Mouse (Mus musculus): ENCODE measurements around the gene Arsa. TPM values are rescaled to one million over a fixed set of nuclear protein-coding genes. Genes with fewer than 3 reads are reported as not detected.

Gene Arsa
- polyA plus RNA-seq, 1 experiment from 2014 or later = 12.1 TPM

- no peak overlapping the region for H3K4me3 ChIP-seq (ENCODE audit: low read length)
- no peak overlapping the region for H3K4me2 ChIP-seq (replicated peaks; ENCODE audit: low read depth, low read length)
- H3K4me1 ChIP-seq (ENCODE audit: control insufficient read depth, insufficient read depth, low read length) = no peaks in the 10 kb centered on the region
- H3K27ac ChIP-seq (ENCODE audit: low read depth, low read length) = no peak overlapping the region
- no peaks in the 10 kb centered on the region for H3K9me3 ChIP-seq (ENCODE audit: control insufficient read depth, low read length)
- peaks cover 34% of the 10 kb centered on the region for H3K27me3 ChIP-seq (ENCODE audit: control insufficient read depth, insufficient read depth, low read length)
- 45% methylated on average over 7 of the region's 7 CpGs for WGBS
- H3K36me3 ChIP-seq (ENCODE audit: control insufficient read depth, insufficient read depth, low read length) = no peaks in the 10 kb centered on the region; the same call in 1 of the 2 replicates
- no peak overlapping the region for H3K9ac ChIP-seq (ENCODE audit: low read depth, low read length)
- no peak for ATAC-seq (ENCODE audit: low FRiP score, low TSS enrichment)
Measured at GRCm38 (mm10) chr15:89521951-89522350, 44.7 kb upstream of the Arsa start.

GRCm38 (mm10) chr15:89512679-89513078, 35.5 kb upstream of the Arsa start:
- no peak for ATAC-seq (ENCODE audit: low FRiP score, low TSS enrichment)
- Histone ChIP-seq H3K27me3 (ENCODE audit: control insufficient read depth, insufficient read depth, low read length) (no peaks in the 10 kb centered on the region), H3K36me3 (ENCODE audit: control insufficient read depth, insufficient read depth, low read length) (no peaks in the 10 kb centered on the region), H3K9me3 (ENCODE audit: control insufficient read depth, low read length) (no peaks in the 10 kb centered on the region), H3K27ac (ENCODE audit: low read depth, low read length) (no peak overlapping the region), H3K4me1 (ENCODE audit: control insufficient read depth, insufficient read depth, low read length) (no peaks in the 10 kb centered on the region), H3K4me2 (replicated peaks; ENCODE audit: low read depth, low read length) (no peak overlapping the region), H3K4me3 (ENCODE audit: low read length) (no peak overlapping the region), H3K9ac (ENCODE audit: low read depth, low read length) (no peak overlapping the region)
- WGBS = 68% methylated on average over 4 of the region's 4 CpGs

- no peak for ATAC-seq (ENCODE audit: low FRiP score, low TSS enrichment)
- no peak overlapping the region for H3K4me2 ChIP-seq (replicated peaks; ENCODE audit: low read depth, low read length)
- H3K36me3 ChIP-seq (ENCODE audit: control insufficient read depth, insufficient read depth, low read length) = no peaks in the 10 kb centered on the region; the same call in 1 of the 2 replicates
- no peaks in the 10 kb centered on the region for H3K9me3 ChIP-seq (ENCODE audit: control insufficient read depth, low read length)
- no peak overlapping the region for H3K9ac ChIP-seq (ENCODE audit: low read depth, low read length)
- H3K27ac ChIP-seq (ENCODE audit: low read depth, low read length) = no peak overlapping the region
- no peaks in the 10 kb centered on the region for H3K27me3 ChIP-seq (ENCODE audit: control insufficient read depth, insufficient read depth, low read length)
- no peak overlapping the region for H3K4me3 ChIP-seq (ENCODE audit: low read length)
- 88% methylated on average over 8 of the region's 8 CpGs for WGBS
- H3K4me1 ChIP-seq (ENCODE audit: control insufficient read depth, insufficient read depth, low read length) = no peaks in the 10 kb centered on the region
Measured at GRCm38 (mm10) chr15:89507751-89508150, 30.5 kb upstream of the Arsa start.

- Histone ChIP-seq H3K27me3 (ENCODE audit: control insufficient read depth, insufficient read depth, low read length) (peaks cover 10% of the 10 kb centered on the region), H3K27ac (ENCODE audit: low read depth, low read length) (no peak overlapping the region), H3K4me1 (ENCODE audit: control insufficient read depth, insufficient read depth, low read length) (0 out of 2 replicates have a peak, but pooled peaks cover 4% of the 10 kb centered on the region), H3K36me3 (ENCODE audit: control insufficient read depth, insufficient read depth, low read length) (no peaks in the 10 kb centered on the region; the same call in 1 of the 2 replicates), H3K9me3 (ENCODE audit: control insufficient read depth, low read length) (no peaks in the 10 kb centered on the region), H3K9ac (ENCODE audit: low read depth, low read length) (no peak overlapping the region), H3K4me3 (ENCODE audit: low read length) (no peak overlapping the region), H3K4me2 (replicated peaks; ENCODE audit: low read depth, low read length) (no peak overlapping the region)
- no peak for ATAC-seq (ENCODE audit: low FRiP score, low TSS enrichment)
- WGBS = 92% methylated on average over 9 of the region's 9 CpGs
Measured at GRCm38 (mm10) chr15:89504838-89505237, 27.6 kb upstream of the Arsa start.

GRCm38 (mm10) chr15:89501321-89501720, 24.1 kb upstream of the Arsa start:
- Histone ChIP-seq H3K36me3 (ENCODE audit: control insufficient read depth, insufficient read depth, low read length) (no peaks in the 10 kb centered on the region; the same call in 1 of the 2 replicates), H3K9me3 (ENCODE audit: control insufficient read depth, low read length) (no peaks in the 10 kb centered on the region), H3K4me2 (replicated peaks; ENCODE audit: low read depth, low read length) (no peak overlapping the region), H3K9ac (ENCODE audit: low read depth, low read length) (no peak overlapping the region), H3K4me1 (ENCODE audit: control insufficient read depth, insufficient read depth, low read length) (peaks cover 16% of the 10 kb centered on the region; the same call in 1 of the 2 replicates), H3K27me3 (ENCODE audit: control insufficient read depth, insufficient read depth, low read length) (peaks cover 36% of the 10 kb centered on the region), H3K4me3 (ENCODE audit: low read length) (0 out of 2 replicates have a peak overlapping the region, but pooled peaks have one; percentile 55), H3K27ac (ENCODE audit: low read depth, low read length) (no peak overlapping the region)
- ATAC-seq (ENCODE audit: low FRiP score, low TSS enrichment) = no peak
- 85% methylated on average over 3 of the region's 3 CpGs for WGBS

- Histone ChIP-seq H3K27me3 (ENCODE audit: control insufficient read depth, insufficient read depth, low read length) (peaks cover 36% of the 10 kb centered on the region), H3K9me3 (ENCODE audit: control insufficient read depth, low read length) (no peaks in the 10 kb centered on the region), H3K4me2 (replicated peaks; ENCODE audit: low read depth, low read length) (peak overlapping the region; percentile 90), H3K36me3 (ENCODE audit: control insufficient read depth, insufficient read depth, low read length) (no peaks in the 10 kb centered on the region; the same call in 1 of the 2 replicates), H3K9ac (ENCODE audit: low read depth, low read length) (peak overlapping the region; percentile 78), H3K4me1 (ENCODE audit: control insufficient read depth, insufficient read depth, low read length) (peaks cover 16% of the 10 kb centered on the region; the same call in 1 of the 2 replicates), H3K27ac (ENCODE audit: low read depth, low read length) (no peak overlapping the region), H3K4me3 (ENCODE audit: low read length) (peak overlapping the region; percentile 55)
- WGBS = 1% methylated on average over 35 of the region's 35 CpGs
- ATAC-seq (ENCODE audit: low FRiP score, low TSS enrichment) = peak; percentile 36; the same call in 1 of the 2 replicates
Measured at GRCm38 (mm10) chr15:89500221-89500791, 23.1 kb upstream of the Arsa start.

- H3K36me3 ChIP-seq (ENCODE audit: control insufficient read depth, insufficient read depth, low read length) = no peaks in the 10 kb centered on the region; the same call in 1 of the 2 replicates
- H3K9ac ChIP-seq (ENCODE audit: low read depth, low read length) = peak overlapping the region; percentile 78
- H3K4me1 ChIP-seq (ENCODE audit: control insufficient read depth, insufficient read depth, low read length) = peaks cover 16% of the 10 kb centered on the region; the same call in 1 of the 2 replicates
- no peak overlapping the region for H3K27ac ChIP-seq (ENCODE audit: low read depth, low read length)
- H3K27me3 ChIP-seq (ENCODE audit: control insufficient read depth, insufficient read depth, low read length) = peaks cover 36% of the 10 kb centered on the region
- ATAC-seq (ENCODE audit: low FRiP score, low TSS enrichment) = peak; percentile 80
- H3K4me2 ChIP-seq (replicated peaks; ENCODE audit: low read depth, low read length) = peak overlapping the region; percentile 90
- no peaks in the 10 kb centered on the region for H3K9me3 ChIP-seq (ENCODE audit: control insufficient read depth, low read length)
- H3K4me3 ChIP-seq (ENCODE audit: low read length) = peak overlapping the region; percentile 55
- WGBS = under 1% methylated on average over 43 of the region's 60 CpGs
Measured at GRCm38 (mm10) chr15:89499784-89500220, 22.6 kb upstream of the Arsa start.

GRCm38 (mm10) chr15:89498961-89499688, 21.9 kb upstream of the Arsa start, which contains the start of gene Shank3:
TSS of gene Shank3 (plus strand) at chr15:89499623.
- Histone ChIP-seq H3K27me3 (ENCODE audit: control insufficient read depth, insufficient read depth, low read length) (peaks cover 36% of the 10 kb centered on the region), H3K4me3 (ENCODE audit: low read length) (peak within 1 kb of the TSS; percentile 55), H3K4me2 (replicated peaks; ENCODE audit: low read depth, low read length) (peak within 1 kb of the TSS; percentile 90), H3K4me1 (ENCODE audit: control insufficient read depth, insufficient read depth, low read length) (peaks cover 16% of the 10 kb centered on the region; the same call in 1 of the 2 replicates), H3K27ac (ENCODE audit: low read depth, low read length) (peak within 1 kb of the TSS; percentile 1; the same call in 1 of the 2 replicates), H3K36me3 (ENCODE audit: control insufficient read depth, insufficient read depth, low read length) (no peaks in the 10 kb centered on the region; the same call in 1 of the 2 replicates), H3K9ac (ENCODE audit: low read depth, low read length) (peak within 1 kb of the TSS; percentile 78), H3K9me3 (ENCODE audit: control insufficient read depth, low read length) (no peaks in the 10 kb centered on the region)
- 0% methylated on average over 31 of the region's 72 CpGs for WGBS
- ATAC-seq (ENCODE audit: low FRiP score, low TSS enrichment) = peak; percentile 26
